Mouse (Mus musculus) heart, embryonic 12.5 days (tissue): ENCODE measurements at regions not wholly inside any gene's neighbourhood (a gene's known extent, or its start where the extent isn't known, plus 50 kb on each side); places are given as distances from the start of the nearest gene placed in this dataset.
"Not testable (repeated sequence)": the region's sequence is repeated elsewhere in the genome, so short reads cannot be mapped to it uniquely, and the experiment has no call there.

Experiments
- ATAC-seq: fragments of 200-750 bp; cut with Nextera tagmentation; 2 replicates; pipeline ENCODE4 v1.8.0; 2017; ENCODE audit warnings: moderate TSS enrichment, moderate library complexity; ENCODE audit not compliant: insufficient number of reproducible peaks, low FRiP score
- H3K27ac ChIP-seq: fragments of 300-500 bp; sonication (generic); 2 replicates; pipeline ENCODE4 v1.5.1; 2016; ENCODE audit warnings: mild to moderate bottlenecking, moderate library complexity; ENCODE audit not compliant: poor library complexity, severe bottlenecking
- H3K27me3 ChIP-seq: fragments of 300-500 bp; sonication (generic); replicated peaks from 2 replicates; pipeline ENCODE4 v1.6.1; 2016; ENCODE audit warnings: mild to moderate bottlenecking, moderate library complexity
- H3K36me3 ChIP-seq: fragments of 300-500 bp; sonication (generic); 2 replicates; pipeline ENCODE4 v1.6.1; 2016; ENCODE audit warnings: mild to moderate bottlenecking, moderate library complexity
- H3K4me1 ChIP-seq: fragments of 300-500 bp; sonication (generic); replicated peaks from 2 replicates; pipeline ENCODE4 v1.6.1; 2016; ENCODE audit warnings: mild to moderate bottlenecking
- H3K4me2 ChIP-seq: fragments of 300-500 bp; sonication (generic); 2 replicates; pipeline ENCODE4 v1.6.1; 2016; ENCODE audit warnings: mild to moderate bottlenecking, moderate library complexity
- H3K4me3 ChIP-seq: fragments of 300-500 bp; sonication (generic); 2 replicates; pipeline ENCODE4 v1.5.1; 2016; ENCODE audit warnings: mild to moderate bottlenecking
- H3K9ac ChIP-seq: fragments of 300-500 bp; sonication (generic); 2 replicates; pipeline ENCODE4 v1.6.1; 2016; ENCODE audit warnings: mild to moderate bottlenecking, moderate library complexity
- H3K9me3 ChIP-seq: fragments of 300-500 bp; sonication (generic); replicated peaks from 2 replicates; pipeline ENCODE4 v1.6.1; 2016; ENCODE audit warnings: mild to moderate bottlenecking, moderate library complexity
- WGBS: fragments of 180-500 bp; shearing (Covaris S2); methylation state at CpG from one replicate; pipeline ENCODE4 v1.1.7; 2016; 5-methylcytosine and 5-hydroxymethylcytosine counted together

DNA sequence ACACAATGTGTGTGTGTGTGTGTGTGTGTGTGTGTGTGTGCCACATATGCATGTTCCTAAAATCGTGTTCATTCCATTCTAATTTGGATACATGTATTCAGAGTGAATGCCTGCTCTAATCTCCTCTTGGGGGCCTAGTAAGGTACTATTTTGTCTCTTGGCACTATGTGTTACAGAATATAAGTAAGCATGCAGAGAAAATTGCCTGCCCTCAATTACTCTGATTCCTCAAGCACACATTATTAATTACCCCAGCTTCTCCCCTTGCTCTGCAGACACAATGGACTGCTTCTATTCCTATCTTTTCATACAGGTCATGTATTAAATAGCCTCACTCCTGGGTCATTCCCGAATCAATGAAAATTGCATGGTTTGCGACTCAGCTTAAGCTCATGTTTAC lies 406.3 kb downstream of the Trib2 start:
- 75% methylated on average over 3 of the region's 3 CpGs for WGBS
- Histone ChIP-seq H3K36me3 (no peaks in the 10 kb centered on the region), H3K27me3 (no peaks in the 10 kb centered on the region), H3K9me3 (no peaks in the 10 kb centered on the region), H3K4me2 (no peak overlapping the region), H3K27ac (no peak overlapping the region), H3K9ac (no peak overlapping the region), H3K4me3 (no peak overlapping the region), H3K4me1 (no peaks in the 10 kb centered on the region)
- ATAC-seq, result no peak

DNA sequence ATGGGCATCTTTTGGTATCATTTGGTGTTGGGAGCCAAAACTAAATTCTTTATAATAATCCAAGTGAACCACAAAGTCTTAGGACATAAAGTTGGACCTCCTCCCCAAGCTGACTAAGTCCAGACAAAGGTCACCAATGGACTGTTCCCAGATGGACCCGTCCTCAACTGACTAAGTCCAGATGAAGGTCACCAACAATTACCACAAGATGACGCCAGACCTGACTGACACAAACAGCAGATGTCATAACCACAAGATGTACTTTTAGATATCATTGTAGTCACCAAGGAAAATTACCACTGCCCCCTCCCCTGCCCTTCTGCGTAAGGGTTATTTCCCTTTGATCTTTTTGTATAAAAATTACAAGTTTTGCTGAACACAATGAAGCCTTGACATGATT lies 409.1 kb downstream of the Trib2 start:
- H3K27ac ChIP-seq, H3K27me3 ChIP-seq, ATAC-seq, H3K9me3 ChIP-seq, H3K4me1 ChIP-seq, H3K36me3 ChIP-seq, H3K9ac ChIP-seq, H3K4me2 ChIP-seq, H3K4me3 ChIP-seq: not testable (repeated sequence)
- 74% methylated on average over 3 of the region's 3 CpGs for WGBS

DNA sequence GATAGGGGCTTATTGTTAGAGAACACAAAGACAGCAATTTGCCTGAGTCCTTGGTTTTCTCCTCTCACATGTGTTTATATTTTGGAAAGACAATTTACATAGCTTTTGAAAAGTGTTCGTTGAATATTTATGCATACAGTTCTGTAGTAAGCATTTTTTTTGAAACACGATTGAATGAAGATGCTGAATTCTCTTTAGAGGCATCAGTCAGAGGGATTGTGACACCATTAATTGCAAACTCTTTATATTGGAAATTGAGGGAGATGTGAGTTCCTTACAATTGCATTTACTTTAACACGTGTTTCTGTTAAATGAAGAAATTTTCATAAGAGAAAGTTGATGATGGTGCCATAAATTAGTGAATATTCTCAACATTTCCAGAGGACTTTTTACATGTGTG lies 424.1 kb downstream of the Trib2 start:
- no peak for ATAC-seq
- 69% methylated on average over 3 of the region's 3 CpGs for WGBS
- H3K27ac ChIP-seq, result no peak overlapping the region

DNA sequence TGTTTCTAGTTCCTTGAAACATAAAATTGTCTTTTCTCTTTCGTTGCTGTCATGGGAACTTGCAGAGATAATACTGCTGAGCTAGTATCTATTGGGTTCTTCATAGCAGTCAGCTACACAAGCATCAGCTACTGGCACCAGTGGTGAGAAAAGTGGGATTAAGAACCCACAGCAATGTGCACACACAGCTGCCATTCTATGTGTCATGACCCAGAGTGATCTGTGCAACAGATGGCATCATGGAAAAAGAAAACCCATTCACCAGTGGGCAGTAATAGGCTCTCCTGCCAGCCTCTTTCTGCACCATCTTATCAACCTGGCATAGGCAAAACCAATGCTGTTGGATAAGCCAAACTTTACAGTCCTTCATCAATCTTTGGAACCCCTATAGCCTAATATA lies 428.1 kb downstream of the Trib2 start:
- H3K9ac ChIP-seq, result no peak overlapping the region
- no peak for ATAC-seq
- no peak overlapping the region for H3K27ac ChIP-seq
- no peaks in the 10 kb centered on the region for H3K4me1 ChIP-seq
- WGBS, result 69% methylated on average over 1 of the region's 1 CpGs
- no peaks in the 10 kb centered on the region for H3K36me3 ChIP-seq
- H3K27me3 ChIP-seq, result no peaks in the 10 kb centered on the region
- no peak overlapping the region for H3K4me3 ChIP-seq
- H3K9me3 ChIP-seq, result no peaks in the 10 kb centered on the region
- no peak overlapping the region for H3K4me2 ChIP-seq

More for the DNA sequence above, 424.1 kb downstream of the Trib2 start:
- Histone ChIP-seq H3K36me3 (no peaks in the 10 kb centered on the region), H3K4me2 (no peak overlapping the region), H3K4me3 (no peak overlapping the region), H3K4me1 (no peaks in the 10 kb centered on the region), H3K9me3 (no peaks in the 10 kb centered on the region), H3K27me3 (no peaks in the 10 kb centered on the region), H3K9ac (no peak overlapping the region)

DNA sequence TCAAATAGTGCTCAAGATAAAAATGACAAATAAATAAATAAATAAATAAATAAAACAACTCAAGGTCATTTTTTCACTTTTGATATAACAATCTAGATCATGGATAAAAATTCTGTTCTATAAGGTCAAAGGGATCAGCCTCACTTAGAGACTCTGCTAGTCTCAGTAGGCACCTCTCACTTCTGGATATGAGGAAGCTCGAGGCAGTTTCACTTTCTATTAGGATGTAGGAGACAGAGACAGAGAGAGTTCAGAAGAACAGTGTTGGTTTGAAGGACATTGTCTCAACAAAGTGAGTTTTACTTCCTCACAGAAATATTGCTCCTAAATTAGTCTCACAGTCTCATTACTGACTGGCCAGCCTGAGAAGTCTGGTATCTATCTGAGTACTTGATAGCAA lies 458.9 kb downstream of the Trib2 start:
- no peaks in the 10 kb centered on the region for H3K27me3 ChIP-seq
- ATAC-seq, result no peak
- H3K4me1 ChIP-seq, result no peaks in the 10 kb centered on the region
- H3K4me3 ChIP-seq, result no peak overlapping the region
- H3K27ac ChIP-seq, result no peak overlapping the region
- H3K9me3 ChIP-seq, result no peaks in the 10 kb centered on the region
- no peak overlapping the region for H3K4me2 ChIP-seq
- H3K36me3 ChIP-seq, result no peaks in the 10 kb centered on the region
- 73% methylated on average over 1 of the region's 1 CpGs for whole genome bisulfite sequencing
- H3K9ac ChIP-seq, result no peak overlapping the region

DNA sequence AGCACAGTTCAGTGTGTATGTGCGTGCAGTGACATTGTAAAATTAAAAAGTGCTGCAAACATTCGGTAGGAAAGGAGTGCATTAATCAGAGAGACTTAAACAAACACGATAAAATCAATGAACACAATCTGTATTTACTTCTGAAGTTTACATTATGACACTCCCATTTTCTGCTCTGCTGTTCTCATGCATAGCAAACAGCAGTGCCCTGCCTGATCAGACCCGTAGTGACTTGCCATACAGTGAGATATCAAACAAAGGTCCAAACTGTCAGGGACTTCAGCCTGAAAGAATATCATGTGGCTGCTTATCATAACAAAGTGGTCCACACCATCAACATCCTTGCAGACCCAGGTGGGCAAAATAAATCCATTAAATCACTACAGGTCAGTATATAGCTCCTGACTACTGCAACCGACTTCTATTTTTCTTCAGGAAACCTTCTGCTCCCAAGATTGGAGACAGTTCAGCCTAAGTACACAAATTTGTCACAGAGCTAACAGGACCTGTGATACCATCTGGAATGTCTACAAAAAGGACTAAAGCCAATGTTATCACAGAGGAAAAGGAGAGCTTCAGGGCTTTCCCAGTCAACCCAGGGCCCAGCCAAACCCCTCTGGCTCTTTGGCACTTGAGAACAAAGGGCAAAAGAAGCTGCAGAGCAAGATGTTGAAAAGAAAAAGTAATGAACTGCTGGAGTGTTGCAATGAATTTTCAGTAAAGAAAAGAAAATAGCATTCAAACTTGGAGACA lies 495.8 kb downstream of the Trib2 start:
- Histone ChIP-seq H3K27ac (no peak overlapping the region), H3K9ac (no peak overlapping the region), H3K4me2 (no peak overlapping the region), H3K4me3 (no peak overlapping the region), H3K9me3 (no peaks in the 10 kb centered on the region), H3K27me3 (no peaks in the 10 kb centered on the region), H3K4me1 (no peaks in the 10 kb centered on the region), H3K36me3 (no peaks in the 10 kb centered on the region)
- no peak for ATAC-seq
- WGBS, result 68% methylated on average over 5 of the region's 5 CpGs

DNA sequence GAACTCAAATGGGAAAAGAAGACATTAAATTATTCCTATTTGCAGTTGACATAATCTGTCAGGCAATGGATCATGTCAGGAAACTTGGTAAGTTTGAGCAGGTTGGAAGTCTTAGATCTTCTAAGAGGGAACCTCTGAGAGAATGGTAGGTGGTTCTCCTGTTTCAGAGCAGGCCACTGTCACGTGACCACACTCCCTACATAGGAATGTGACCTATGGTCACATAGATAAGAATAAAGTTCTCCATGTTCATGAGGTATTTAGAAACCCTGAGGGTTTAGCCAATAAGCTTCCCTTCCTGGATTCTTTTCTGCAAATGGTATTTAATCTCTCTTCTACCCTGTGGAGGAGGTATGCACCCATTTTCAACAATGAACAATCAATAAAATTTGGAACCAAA lies 497.1 kb downstream of the Trib2 start:
- H3K9ac ChIP-seq, result no peak overlapping the region
- H3K9me3 ChIP-seq, result no peaks in the 10 kb centered on the region
- H3K36me3 ChIP-seq, result no peaks in the 10 kb centered on the region
- ATAC-seq, result no peak
- H3K4me3 ChIP-seq, result no peak overlapping the region
- H3K4me1 ChIP-seq, result no peaks in the 10 kb centered on the region
- WGBS, result 26% methylated on average over 1 of the region's 1 CpGs
- H3K27me3 ChIP-seq, result no peaks in the 10 kb centered on the region
- H3K27ac ChIP-seq, result no peak overlapping the region
- no peak overlapping the region for H3K4me2 ChIP-seq

DNA sequence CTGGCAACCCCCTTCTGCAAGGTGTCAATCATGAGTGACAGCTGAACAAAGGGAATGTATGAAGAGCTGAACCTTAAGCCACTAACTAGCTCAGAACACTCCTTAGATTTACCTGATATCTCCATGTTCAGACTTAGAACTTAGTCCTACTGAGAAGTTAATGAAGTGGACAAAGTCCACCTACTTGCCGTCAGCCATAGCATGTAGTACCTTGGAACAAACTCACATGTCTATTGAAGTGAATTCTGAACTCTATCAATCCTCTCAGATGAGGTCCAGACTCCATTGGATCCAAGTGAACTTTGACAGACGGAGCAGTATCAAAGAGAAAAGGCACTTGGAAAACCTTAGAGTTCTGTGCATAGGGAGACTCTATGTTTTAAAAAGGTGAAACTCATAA lies 521.8 kb downstream of the Trib2 start:
- Histone ChIP-seq H3K4me1 (no peaks in the 10 kb centered on the region), H3K4me2 (no peak overlapping the region), H3K9me3 (no peaks in the 10 kb centered on the region), H3K36me3 (no peaks in the 10 kb centered on the region), H3K27me3 (no peaks in the 10 kb centered on the region), H3K9ac (no peak overlapping the region), H3K4me3 (no peak overlapping the region), H3K27ac (no peak overlapping the region)
- ATAC-seq, result no peak
- WGBS, result 79% methylated on average over 2 of the region's 2 CpGs

DNA sequence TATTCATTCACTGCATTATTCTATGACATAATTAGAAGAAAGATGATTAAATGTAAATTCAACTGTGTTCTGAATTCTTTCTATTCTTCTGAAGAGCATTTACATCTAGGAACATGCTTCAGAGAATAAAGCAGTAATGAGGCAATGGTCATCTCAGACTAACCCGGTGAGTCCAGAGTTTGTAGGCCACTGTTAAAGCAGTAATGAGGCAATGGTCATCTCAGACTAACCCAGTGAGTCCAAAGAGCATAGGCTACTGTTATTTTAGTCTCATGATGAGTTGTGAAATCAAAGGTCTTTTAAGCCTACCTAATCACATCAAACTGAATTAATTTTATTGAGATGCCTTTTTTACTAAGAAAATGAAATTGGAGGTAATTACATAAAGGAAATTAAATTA lies 554.6 kb downstream of the Trib2 start:
- Histone ChIP-seq H3K27me3 (no peaks in the 10 kb centered on the region), H3K4me1 (no peaks in the 10 kb centered on the region), H3K9me3 (no peaks in the 10 kb centered on the region), H3K4me3 (no peak overlapping the region), H3K4me2 (no peak overlapping the region), H3K9ac (no peak overlapping the region), H3K36me3 (no peaks in the 10 kb centered on the region), H3K27ac (no peak overlapping the region)
- no peak for ATAC-seq
- 81% methylated on average over 1 of the region's 1 CpGs for WGBS

DNA sequence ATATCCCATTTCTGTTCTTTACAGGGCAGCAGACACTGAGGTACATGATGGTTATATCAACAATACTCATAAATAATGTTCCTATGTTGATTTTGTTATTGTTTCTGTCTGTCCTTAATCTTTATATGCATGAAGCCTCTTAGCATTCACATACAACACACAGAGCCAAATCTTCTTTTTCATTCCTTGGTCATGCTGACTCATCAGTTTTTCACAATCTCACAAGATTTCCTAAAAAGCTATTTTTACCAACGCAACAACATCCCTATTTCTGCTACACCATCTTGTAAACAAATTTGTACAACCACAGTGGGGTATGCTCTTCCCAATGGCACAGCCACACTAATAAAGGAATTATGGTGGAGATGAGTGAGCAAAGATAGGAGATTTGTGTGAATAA lies 555.1 kb downstream of the Trib2 start:
- Histone ChIP-seq H3K4me2 (no peak overlapping the region), H3K27ac (no peak overlapping the region), H3K9ac (no peak overlapping the region), H3K9me3 (no peaks in the 10 kb centered on the region), H3K4me1 (no peaks in the 10 kb centered on the region), H3K36me3 (no peaks in the 10 kb centered on the region), H3K4me3 (no peak overlapping the region), H3K27me3 (no peaks in the 10 kb centered on the region)
- 78% methylated on average over 1 of the region's 1 CpGs for WGBS
- ATAC-seq, result no peak

DNA sequence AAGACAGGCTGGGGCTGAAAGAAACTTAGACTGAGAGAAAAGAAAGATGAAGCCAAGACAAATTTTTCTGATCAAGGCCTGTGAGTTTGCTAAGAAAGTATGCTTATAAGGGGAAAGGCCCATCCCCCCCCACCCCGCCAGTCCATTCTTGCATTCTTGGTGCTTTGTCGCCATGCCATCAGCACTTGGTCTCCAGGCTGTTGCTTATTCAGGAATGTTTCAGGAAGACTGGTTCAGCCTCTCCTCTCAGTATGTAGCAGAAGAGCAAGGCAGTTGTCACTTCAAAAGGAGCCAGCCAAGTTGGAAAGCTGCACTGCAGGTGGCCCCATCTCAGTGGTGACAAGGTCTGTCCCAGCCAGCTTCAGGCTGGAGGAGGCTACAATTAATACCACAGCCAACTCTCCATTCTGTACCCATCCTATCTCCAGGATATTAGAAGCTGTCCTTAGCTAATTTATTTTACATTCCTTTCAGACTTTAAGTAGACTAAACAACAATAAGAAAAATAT lies 555.8 kb downstream of the Trib2 start:
- Histone ChIP-seq H3K4me3 (no peak overlapping the region), H3K9ac (no peak overlapping the region), H3K27ac (no peak overlapping the region), H3K4me2 (no peak overlapping the region), H3K27me3 (no peaks in the 10 kb centered on the region), H3K4me1 (no peaks in the 10 kb centered on the region), H3K9me3 (no peaks in the 10 kb centered on the region), H3K36me3 (no peaks in the 10 kb centered on the region)
- WGBS, result 80% methylated on average over 2 of the region's 2 CpGs
- no peak for ATAC-seq

DNA sequence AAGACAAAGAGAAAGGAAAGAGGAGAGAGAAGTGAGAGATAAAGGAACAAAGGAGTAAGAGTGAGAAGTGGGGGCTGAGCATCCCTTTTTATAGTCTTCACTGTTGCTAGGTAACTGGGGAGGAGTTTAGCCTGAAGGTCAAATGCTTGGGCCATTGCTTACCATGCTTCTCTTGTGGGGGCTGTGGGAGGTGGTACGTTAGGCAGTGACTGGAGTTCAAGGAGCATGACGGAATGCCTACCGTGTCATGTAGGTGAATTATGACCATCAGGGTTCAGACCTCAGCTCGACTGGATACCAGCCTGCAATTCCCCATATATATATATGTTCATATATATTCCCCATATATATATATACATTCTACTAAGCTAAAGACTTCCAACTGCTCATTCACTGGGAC lies 571.8 kb downstream of the Trib2 start:
- 81% methylated on average over 4 of the region's 4 CpGs for WGBS
- Histone ChIP-seq H3K27ac (no peak overlapping the region), H3K4me2 (no peak overlapping the region), H3K4me1 (no peaks in the 10 kb centered on the region), H3K27me3 (no peaks in the 10 kb centered on the region), H3K9ac (no peak overlapping the region), H3K36me3 (no peaks in the 10 kb centered on the region), H3K4me3 (no peak overlapping the region), H3K9me3 (peaks cover 6% of the 10 kb centered on the region; the same call in 1 of the 2 replicates)
- no peak for ATAC-seq
